Mouse (Mus musculus) spleen, adult 2 months (tissue): ENCODE results near the gene Prl3b1.

Source experiments
- CTCF ChIP-seq: fragments of 200-500 bp; IDR thresholded peaks from 2 replicates; pipeline ENCODE4 v1.5.1; 2011; ENCODE audit warnings: mild to moderate bottlenecking, inconsistent platforms; ENCODE audit not compliant: insufficient read depth, insufficient read length, insufficient replicate concordance; ENCODE audit errors: extremely low read depth
- POLR2A ChIP-seq: fragments of 200-500 bp; IDR thresholded peaks from 2 replicates; pipeline ENCODE4 v1.6.1; 2011; ENCODE audit warnings: low read depth, low read length, inconsistent platforms

- no peak for TF ChIP-seq CTCF
- no peak for TF ChIP-seq POLR2A
Measured at GRCm38 (mm10) chr13:27241547-27241946, at the start of gene Prl3b1.
